Mouse (Mus musculus) forebrain, postnatal 0 days (tissue): Measurements from ENCODE around the gene Smg7. TPM values are rescaled to one million over a fixed set of nuclear protein-coding genes. Genes with fewer than 3 reads are reported as not detected.

ENCODE experiments used
- ATAC-seq: fragments of 200-750 bp; cut with Nextera tagmentation; 2 replicates; pipeline ENCODE4 v1.8.0; 2017; ENCODE audit warnings: mild to moderate bottlenecking, moderate library complexity
- DNase-seq: peaks from one replicate; pipeline ENCODE4 v3.0.0-alpha.2; 2015
- H3K27ac ChIP-seq: fragments of 300-500 bp; sonication (generic); 2 replicates; pipeline ENCODE4 v1.5.1; 2014; ENCODE audit warnings: low read depth, mild to moderate bottlenecking, antibody characterized with exemption, low read length, moderate library complexity, mixed read lengths
- H3K27me3 ChIP-seq: fragments of 300-500 bp; sonication (generic); 2 replicates; pipeline ENCODE4 v1.6.1; 2014; ENCODE audit warnings: mild to moderate bottlenecking, low read length, mixed read lengths; ENCODE audit not compliant: insufficient read depth
- H3K36me3 ChIP-seq: fragments of 300-500 bp; sonication (generic); 2 replicates; pipeline ENCODE4 v1.6.1; 2014; ENCODE audit warnings: mild to moderate bottlenecking, moderate library complexity; ENCODE audit not compliant: insufficient read depth
- H3K4me1 ChIP-seq: fragments of 300-500 bp; sonication (generic); 2 replicates; pipeline ENCODE4 v1.6.1; 2014; ENCODE audit warnings: antibody characterized with exemption; ENCODE audit not compliant: insufficient read depth
- H3K4me2 ChIP-seq: fragments of 300-500 bp; sonication (generic); 2 replicates; pipeline ENCODE4 v1.6.1; 2014; ENCODE audit warnings: low read depth, mild to moderate bottlenecking, moderate library complexity
- H3K4me3 ChIP-seq: fragments of 300-500 bp; sonication (generic); 2 replicates; pipeline ENCODE4 v1.5.1; 2014; ENCODE audit warnings: low read depth, low read length, mixed read lengths
- H3K9ac ChIP-seq: fragments of 300-500 bp; sonication (generic); 2 replicates; pipeline ENCODE4 v1.6.1; 2014; ENCODE audit warnings: mild to moderate bottlenecking
- H3K9me3 ChIP-seq: fragments of 300-500 bp; sonication (generic); 2 replicates; pipeline ENCODE4 v1.6.1; 2016; ENCODE audit warnings: low read length
- CTCF ChIP-seq: sonication (generic); IDR thresholded peaks from 2 replicates; pipeline ENCODE4 v1.5.1; 2016; ENCODE audit warnings: antibody characterized with exemption, control low read depth, low read depth
- WGBS: fragments of 180-500 bp; shearing (Covaris S2); extraction: QIAGEN DNeasy Blood & Tissue Kit; methylation state at CpG from one replicate; pipeline ENCODE4 v1.1.7; 2014; 5-methylcytosine and 5-hydroxymethylcytosine counted together
- polyA plus RNA-seq: library from polyadenylated mRNA; unstranded; fragments of >200 nt; fragmentation: Nextera tagmentation; extraction: Ambion mirVana; gene quantifications from 2 replicates; pipeline ENCODE4 v1.2.1, GENCODE M21; 2015
- total RNA-seq: library from RNA; depleted of rRNA; stranded (reverse); fragments of >200 nt; gene quantifications from 2 replicates; pipeline ENCODE4 v1.2.3, GENCODE M21; 2014

The Smg7 gene
- total and polyA plus RNA-seq, 2 experiments from 2014 or later = 26.1 to 67.7 TPM

DNA sequence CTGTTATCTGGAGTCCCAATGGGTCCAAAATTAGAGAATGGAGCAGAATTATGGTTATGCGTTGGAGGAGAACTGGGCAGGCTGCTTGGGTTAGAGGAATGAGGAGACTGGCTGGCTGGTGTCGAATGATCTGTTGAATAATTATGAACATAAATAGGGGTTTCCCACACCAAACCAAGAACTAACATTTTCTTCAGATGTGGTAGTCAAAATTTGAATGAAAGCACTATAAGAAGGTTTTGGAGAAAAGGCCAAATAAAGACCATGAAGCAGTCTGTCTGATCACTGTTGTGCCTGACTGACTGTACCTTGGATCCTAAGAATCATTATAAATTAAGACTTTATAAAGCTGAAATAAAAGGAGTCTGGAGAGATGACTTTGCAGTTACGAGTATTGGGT, 62.1 kb downstream of the Smg7 start:
- H3K4me1 ChIP-seq = no peaks in the 10 kb centered on the region
- no peak overlapping the region for H3K9ac ChIP-seq
- H3K4me2 ChIP-seq = no peak overlapping the region
- no peak overlapping the region for H3K27ac ChIP-seq
- no peak for TF ChIP-seq CTCF
- H3K36me3 ChIP-seq = peaks cover 76% of the 10 kb centered on the region
- ATAC-seq (no peak), DNase-seq (no peak)
- H3K27me3 ChIP-seq = no peaks in the 10 kb centered on the region
- no peak overlapping the region for H3K4me3 ChIP-seq
- WGBS = 90% methylated on average over 3 of the region's 3 CpGs
- no peaks in the 10 kb centered on the region for H3K9me3 ChIP-seq

DNA sequence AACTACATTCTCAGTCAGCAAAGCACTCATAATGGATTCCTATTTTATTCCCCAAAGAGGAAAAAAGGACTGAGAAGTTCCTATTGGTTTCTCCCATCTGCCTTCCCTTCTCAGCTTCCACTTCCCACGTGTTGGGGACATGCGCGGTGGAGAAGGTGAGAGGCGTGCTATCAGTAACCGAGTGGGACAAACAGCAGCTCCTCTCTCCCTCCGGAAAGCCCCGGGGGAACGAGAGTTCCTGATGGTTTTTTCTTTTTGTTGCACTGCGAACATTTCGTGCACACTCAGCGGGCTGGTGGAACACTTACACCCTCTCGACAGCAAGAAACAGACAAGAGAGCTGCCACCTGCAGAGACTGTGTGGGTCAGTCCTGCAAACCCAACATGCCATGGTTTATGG, 63.6 kb downstream of the Smg7 start:
- H3K36me3 ChIP-seq = peaks cover 62% of the 10 kb centered on the region

DNA sequence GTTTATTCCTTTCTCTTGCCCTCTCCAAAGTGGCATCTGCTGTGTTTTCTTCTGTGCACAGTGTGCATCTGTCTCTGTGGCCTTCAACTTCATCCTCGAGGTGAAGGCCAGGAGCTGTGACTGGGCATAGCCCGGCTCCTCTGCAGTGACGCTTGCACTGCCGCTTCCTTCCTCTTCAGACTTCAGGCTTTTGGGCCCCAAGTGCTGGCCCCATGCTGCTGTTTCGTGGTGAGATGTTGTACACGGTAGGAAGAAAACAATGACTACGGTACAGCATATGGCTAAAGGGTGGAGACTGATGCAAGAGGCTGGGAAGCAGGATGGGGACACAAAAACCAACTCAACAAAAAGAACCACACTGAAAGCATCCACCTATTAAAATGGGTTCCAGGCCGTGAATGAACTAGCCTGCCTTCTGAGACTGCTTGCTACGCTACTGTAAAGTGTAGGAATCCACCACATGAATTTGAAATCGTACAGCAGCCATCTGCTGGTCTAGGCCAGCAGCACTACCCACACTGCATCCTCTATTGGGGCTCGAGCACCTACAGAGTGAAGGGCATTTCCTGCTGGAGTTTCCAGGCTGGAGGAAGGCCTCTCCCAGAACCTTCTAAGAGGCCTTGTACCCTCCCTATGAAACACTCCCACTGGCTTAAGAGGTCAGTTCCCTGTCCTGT, 64.3 kb downstream of the Smg7 start:
- no peaks in the 10 kb centered on the region for H3K4me1 ChIP-seq
- DNase-seq (no peak), ATAC-seq (no peak)
- no peaks in the 10 kb centered on the region for H3K27me3 ChIP-seq
- H3K27ac ChIP-seq = no peak overlapping the region
- no peaks in the 10 kb centered on the region for H3K9me3 ChIP-seq
- no peak overlapping the region for H3K9ac ChIP-seq
- H3K4me2 ChIP-seq = no peak overlapping the region
- H3K4me3 ChIP-seq = no peak overlapping the region
- 0 out of 2 replicates have a peak, but pooled peaks have one; percentile 13 for TF ChIP-seq CTCF
- 81% methylated on average over 11 of the region's 11 CpGs for WGBS
- H3K36me3 ChIP-seq = peaks cover 56% of the 10 kb centered on the region

More for the DNA sequence above, 63.6 kb downstream of the Smg7 start:
- no peak for TF ChIP-seq CTCF
- ATAC-seq (no peak), DNase-seq (no peak)
- H3K4me1 ChIP-seq = no peaks in the 10 kb centered on the region
- H3K9me3 ChIP-seq = no peaks in the 10 kb centered on the region
- no peak overlapping the region for H3K9ac ChIP-seq
- H3K27ac ChIP-seq = no peak overlapping the region
- 91% methylated on average over 12 of the region's 12 CpGs for WGBS
- no peaks in the 10 kb centered on the region for H3K27me3 ChIP-seq
- no peak overlapping the region for H3K4me2 ChIP-seq
- H3K4me3 ChIP-seq = no peak overlapping the region

DNA sequence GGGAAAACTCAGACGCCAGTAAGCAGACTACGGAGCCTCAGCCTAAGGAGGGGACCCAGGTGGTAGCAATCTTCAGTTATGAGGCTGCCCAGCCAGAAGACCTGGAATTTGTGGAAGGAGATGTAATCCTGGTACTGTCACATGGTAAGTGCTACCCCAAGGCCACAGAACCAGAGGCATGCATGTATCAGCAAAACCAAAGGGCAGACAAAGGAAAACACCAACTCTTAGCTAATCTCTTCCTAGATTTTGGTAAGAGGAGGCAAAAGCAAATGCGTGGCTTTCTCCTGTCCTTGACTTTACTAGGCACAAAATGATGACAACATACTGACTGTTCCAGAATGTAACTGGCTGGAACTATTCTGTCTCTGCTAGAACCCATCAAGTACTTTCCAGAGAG, 67.4 kb downstream of the Smg7 start:
- 95% methylated on average over 3 of the region's 3 CpGs for WGBS
- no peak for DNase-seq

DNA sequence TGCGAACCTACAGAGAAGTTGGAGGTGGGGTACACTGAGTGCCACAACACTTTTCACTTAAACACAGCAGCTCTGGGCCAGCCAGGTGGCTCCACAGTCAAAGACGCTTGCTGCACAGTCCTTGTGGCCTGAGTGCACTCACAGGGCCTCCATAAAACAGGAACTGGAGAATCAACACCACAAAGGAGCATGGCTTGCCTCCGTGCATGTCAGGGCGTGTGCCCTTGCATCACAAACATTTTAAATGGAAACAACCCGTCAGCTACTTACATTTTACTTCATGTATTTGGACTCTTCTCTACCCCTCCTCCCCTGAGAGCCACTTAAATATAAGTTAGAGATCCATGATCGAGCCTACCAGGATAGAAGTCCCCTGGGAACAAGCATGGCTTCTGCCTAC, 70.1 kb downstream of the Smg7 start:
- TF ChIP-seq CTCF = no peak
- Histone ChIP-seq H3K27ac (no peak overlapping the region), H3K4me2 (no peak overlapping the region), H3K27me3 (no peaks in the 10 kb centered on the region), H3K9ac (no peak overlapping the region), H3K4me3 (no peak overlapping the region), H3K4me1 (0 out of 2 replicates have a peak, but pooled peaks cover 3% of the 10 kb centered on the region), H3K36me3 (peaks cover 9% of the 10 kb centered on the region), H3K9me3 (no peaks in the 10 kb centered on the region)
- ATAC-seq = no peak
- 89% methylated on average over 6 of the region's 6 CpGs for WGBS
- DNase-seq = no peak

More for the DNA sequence above, 67.4 kb downstream of the Smg7 start:
- 0 out of 2 replicates have a peak, but pooled peaks cover 3% of the 10 kb centered on the region for H3K4me1 ChIP-seq
- no peaks in the 10 kb centered on the region for H3K9me3 ChIP-seq
- H3K4me2 ChIP-seq = no peak overlapping the region
- no peak overlapping the region for H3K4me3 ChIP-seq
- ATAC-seq = no peak
- peaks cover 31% of the 10 kb centered on the region for H3K36me3 ChIP-seq
- TF ChIP-seq CTCF = no peak
- H3K27me3 ChIP-seq = no peaks in the 10 kb centered on the region
- no peak overlapping the region for H3K27ac ChIP-seq
- H3K9ac ChIP-seq = no peak overlapping the region

DNA sequence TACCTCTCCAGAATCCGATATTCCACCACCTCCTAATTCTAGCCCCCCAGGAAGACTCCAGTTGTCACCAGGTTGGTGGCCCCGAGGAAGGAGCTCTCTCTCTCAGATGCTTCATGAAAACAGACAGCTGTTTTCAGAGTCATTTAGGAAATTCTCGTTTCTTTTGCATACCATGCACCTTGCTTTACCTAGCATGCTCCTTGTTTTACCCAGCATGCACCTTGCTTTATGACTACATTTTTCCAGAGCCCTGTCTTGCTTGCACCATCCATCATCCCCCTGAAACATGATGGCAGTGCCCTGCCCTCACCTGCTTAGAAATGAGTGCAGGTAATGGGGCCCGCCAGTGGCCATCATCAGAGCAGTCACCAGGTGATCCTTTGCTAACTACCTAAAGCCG, 70.8 kb downstream of the Smg7 start:
- WGBS = 83% methylated on average over 5 of the region's 5 CpGs
- Histone ChIP-seq H3K27ac (no peak overlapping the region), H3K27me3 (no peaks in the 10 kb centered on the region), H3K9me3 (no peaks in the 10 kb centered on the region), H3K36me3 (peaks cover 6% of the 10 kb centered on the region), H3K4me3 (no peak overlapping the region), H3K4me2 (no peak overlapping the region), H3K4me1 (0 out of 2 replicates have a peak, but pooled peaks cover 3% of the 10 kb centered on the region), H3K9ac (no peak overlapping the region)
- ATAC-seq = no peak
- TF ChIP-seq CTCF = no peak
- DNase-seq = no peak

DNA sequence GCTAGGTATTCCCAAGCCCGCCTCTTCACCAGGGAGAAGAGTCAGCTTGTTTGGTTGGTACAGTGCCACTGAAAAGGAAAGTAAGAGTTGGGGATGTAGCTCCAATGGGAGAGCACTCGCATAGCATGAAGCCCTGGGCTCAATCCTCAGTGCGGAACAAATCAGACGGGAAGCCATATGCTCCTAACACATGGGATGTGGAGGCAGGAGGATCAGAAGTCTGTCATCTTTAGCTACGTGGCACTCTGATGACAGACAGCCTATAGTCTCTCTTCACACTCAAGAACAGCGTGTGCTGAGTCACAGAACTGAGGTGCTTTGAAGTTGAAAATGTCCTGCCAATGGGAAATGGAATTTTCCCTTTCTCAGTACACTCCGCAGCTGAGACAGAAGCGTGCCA, 71.4 kb downstream of the Smg7 start:
- peak; percentile 77 for DNase-seq
- Histone ChIP-seq H3K9ac (no peak overlapping the region), H3K27me3 (no peaks in the 10 kb centered on the region), H3K4me2 (no peak overlapping the region), H3K27ac (no peak overlapping the region), H3K4me1 (0 out of 2 replicates have a peak, but pooled peaks cover 3% of the 10 kb centered on the region), H3K36me3 (peaks cover under 1% of the 10 kb centered on the region; the same call in 1 of the 2 replicates), H3K4me3 (no peak overlapping the region), H3K9me3 (no peaks in the 10 kb centered on the region)
- TF ChIP-seq CTCF = no peak
- peak; percentile 89 for ATAC-seq
- 67% methylated on average over 8 of the region's 8 CpGs for WGBS
